Mouse (Mus musculus) CH12.LX (cell line): ENCODE data around the gene Appl2. TPM values are rescaled to one million over a fixed set of nuclear protein-coding genes. Genes with fewer than 3 reads are reported as not detected.

Experiments used
- DNase-seq: peaks from one replicate; pipeline ENCODE4 v3.0.0-alpha.2; 2013; ENCODE audit errors: extremely low read depth
- H3K27ac ChIP-seq: 2 replicates; pipeline ENCODE4 v1.5.1; 2012; ENCODE audit warnings: low read depth, mild to moderate bottlenecking, control low read depth, moderate library complexity; ENCODE audit not compliant: insufficient read depth
- H3K27me3 ChIP-seq: replicated peaks from 2 replicates; pipeline ENCODE3; 2012; ENCODE audit warnings: inconsistent platforms
- H3K36me3 ChIP-seq, 2 experiments: replicated peaks in 1 of 2; 2 replicates each; pipeline versions ENCODE3 to v1.6.1; 2012; ENCODE audit warnings: inconsistent platforms in 1 of 2, low read length in 1 of 2, mild to moderate bottlenecking in 1 of 2, mixed read lengths in 1 of 2, moderate library complexity in 1 of 2; ENCODE audit not compliant: control insufficient read depth in 1 of 2, insufficient read depth in 1 of 2
- H3K4me1 ChIP-seq, 2 experiments: 2 replicates each; pipeline ENCODE4 v1.6.1; 2012; ENCODE audit warnings: inconsistent platforms in 1 of 2, moderate library complexity in 1 of 2; ENCODE audit not compliant: insufficient read depth in 2 of 2, control insufficient read depth in 1 of 2
- H3K4me2 ChIP-seq: 2 replicates; pipeline ENCODE4 v1.6.1; 2012; ENCODE audit warnings: low read depth, mild to moderate bottlenecking, control low read depth; ENCODE audit not compliant: poor library complexity, insufficient read depth, severe bottlenecking
- H3K4me3 ChIP-seq, 3 experiments: fragments of 150-350 bp in 1 of 3; sonication (generic) in 1 of 3; replicated peaks in 1 of 3; 2 replicates each; pipeline versions ENCODE3 to v1.5.1; 2011 to 2012; ENCODE audit warnings: low read depth in 2 of 3, low read length in 2 of 3, mild to moderate bottlenecking in 2 of 3, moderate library complexity in 2 of 3, control low read depth in 1 of 3, improper control_type of control experiment in 1 of 3, inconsistent platforms in 1 of 3, mixed read lengths in 1 of 3; ENCODE audit not compliant: poor library complexity in 1 of 3
- H3K79me2 ChIP-seq: replicated peaks from 2 replicates; pipeline ENCODE4 v1.6.1; 2012; ENCODE audit warnings: mild to moderate bottlenecking, moderate library complexity; ENCODE audit not compliant: control insufficient read depth, poor library complexity, insufficient read depth, severe bottlenecking; ENCODE audit errors: extremely low read depth
- H3K9ac ChIP-seq: 2 replicates; pipeline ENCODE4 v1.6.1; 2012; ENCODE audit warnings: low read depth, mild to moderate bottlenecking, control low read depth, moderate library complexity; ENCODE audit not compliant: insufficient read depth
- H3K9me3 ChIP-seq: replicated peaks from 2 replicates; pipeline ENCODE3; 2012; ENCODE audit warnings: low read length, inconsistent platforms, mixed read lengths
- BHLHE40 ChIP-seq: IDR thresholded peaks from 2 replicates; pipeline ENCODE4 v1.6.1; 2011; ENCODE audit warnings: mild to moderate bottlenecking, low read depth, low read length, improper control_type of control experiment
- CHD1 ChIP-seq: IDR thresholded peaks from 2 replicates; pipeline ENCODE4 v1.6.1; 2012; ENCODE audit warnings: low read depth, low read length, improper control_type of control experiment, inconsistent platforms
- CTCF ChIP-seq, 2 experiments: IDR thresholded peaks in 1 of 2; conservative IDR thresholded peaks in 1 of 2; 2 replicates each; pipeline ENCODE4 v1.5.1; 2011 to 2012; ENCODE audit warnings: low read depth in 2 of 2, low read length in 2 of 2, improper control_type of control experiment in 1 of 2, inconsistent platforms in 1 of 2, mild to moderate bottlenecking in 1 of 2, moderate library complexity in 1 of 2
- EP300 ChIP-seq: IDR thresholded peaks from 2 replicates; pipeline ENCODE4 v1.6.1; 2011; ENCODE audit warnings: low read length, improper control_type of control experiment
- GABPA ChIP-seq: IDR thresholded peaks from 2 replicates; pipeline ENCODE4 v1.6.1; 2012; ENCODE audit warnings: low read depth, low read length, improper control_type of control experiment, inconsistent platforms; ENCODE audit not compliant: insufficient replicate concordance
- HCFC1 ChIP-seq: IDR thresholded peaks from 2 replicates; pipeline ENCODE4 v1.6.1; 2012; ENCODE audit warnings: low read depth, mild to moderate bottlenecking, inconsistent platforms, low read length, improper control_type of control experiment
- IRF4 ChIP-seq: IDR thresholded peaks from 2 replicates; pipeline ENCODE4 v1.6.1; 2014; ENCODE audit warnings: low read depth, mild to moderate bottlenecking, inconsistent platforms, low read length, improper control_type of control experiment
- JUN ChIP-seq: IDR thresholded peaks from 2 replicates; pipeline ENCODE4 v1.6.1; 2011; ENCODE audit warnings: low read depth, mild to moderate bottlenecking, low read length, improper control_type of control experiment, moderate library complexity; ENCODE audit not compliant: insufficient read depth
- JUND ChIP-seq: conservative IDR thresholded peaks from 2 replicates; pipeline ENCODE4 v1.6.1; 2011; ENCODE audit warnings: low read depth, low read length, improper control_type of control experiment
- KAT2A ChIP-seq: IDR thresholded peaks from 2 replicates; pipeline ENCODE4 v1.6.1; 2012; ENCODE audit warnings: low read length, improper control_type of control experiment, inconsistent platforms; ENCODE audit not compliant: insufficient replicate concordance
- MAX ChIP-seq: IDR thresholded peaks from 2 replicates; pipeline ENCODE4 v1.6.1; 2011; ENCODE audit warnings: low read length, improper control_type of control experiment
- MAZ ChIP-seq: IDR thresholded peaks from 2 replicates; pipeline ENCODE4 v1.6.1; 2012; ENCODE audit warnings: low read depth, mild to moderate bottlenecking, inconsistent platforms, low read length, improper control_type of control experiment, moderate library complexity
- MEF2A ChIP-seq: IDR thresholded peaks from 2 replicates; pipeline ENCODE4 v1.6.1; 2014; ENCODE audit warnings: low read depth, mild to moderate bottlenecking, inconsistent platforms, low read length, improper control_type of control experiment, borderline replicate concordance
- MXI1 ChIP-seq: IDR thresholded peaks from 2 replicates; pipeline ENCODE4 v1.6.1; 2011; ENCODE audit warnings: mild to moderate bottlenecking, low read depth, low read length, improper control_type of control experiment
- MYC ChIP-seq: IDR thresholded peaks from 2 replicates; pipeline ENCODE4 v1.6.1; 2011; ENCODE audit warnings: low read depth, mild to moderate bottlenecking, improper control_type of control experiment, low read length
- PAX5 ChIP-seq: IDR thresholded peaks from 2 replicates; pipeline ENCODE4 v1.6.1; 2012; ENCODE audit warnings: low read length, inconsistent platforms, mixed read lengths
- POLR2A ChIP-seq: IDR thresholded peaks from 2 replicates; pipeline ENCODE4 v1.6.1; 2011; ENCODE audit warnings: low read depth, mild to moderate bottlenecking, improper control_type of control experiment, low read length
- POLR2AphosphoS2 ChIP-seq: IDR thresholded peaks from 2 replicates; pipeline ENCODE4 v1.6.1; 2011; ENCODE audit warnings: low read depth, low read length, improper control_type of control experiment
- RAD21 ChIP-seq: IDR thresholded peaks from 2 replicates; pipeline ENCODE4 v1.6.1; 2011; ENCODE audit warnings: low read depth, mild to moderate bottlenecking, low read length, improper control_type of control experiment, moderate library complexity
- RCOR1 ChIP-seq: conservative IDR thresholded peaks from 2 replicates; pipeline ENCODE4 v1.6.1; 2012; ENCODE audit warnings: low read depth, mild to moderate bottlenecking, inconsistent platforms, low read length, improper control_type of control experiment
- SIN3A ChIP-seq: IDR thresholded peaks from 2 replicates; pipeline ENCODE4 v1.6.1; 2012; ENCODE audit warnings: low read length, improper control_type of control experiment, inconsistent platforms
- SMC3 ChIP-seq: IDR thresholded peaks from 2 replicates; pipeline ENCODE4 v1.6.1; 2011; ENCODE audit warnings: low read depth, low read length, improper control_type of control experiment
- TBP ChIP-seq: conservative IDR thresholded peaks from 2 replicates; pipeline ENCODE4 v1.6.1; 2011; ENCODE audit warnings: low read depth, low read length, improper control_type of control experiment
- UBTF ChIP-seq: IDR thresholded peaks from 2 replicates; pipeline ENCODE4 v1.6.1; 2012; ENCODE audit warnings: low read depth, mild to moderate bottlenecking, inconsistent platforms, low read length, improper control_type of control experiment, moderate library complexity
- USF1 ChIP-seq: IDR thresholded peaks from 2 replicates; pipeline ENCODE4 v1.6.1; 2014; ENCODE audit warnings: low read depth, mild to moderate bottlenecking, inconsistent platforms, low read length, improper control_type of control experiment
- USF2 ChIP-seq: conservative IDR thresholded peaks from 2 replicates; pipeline ENCODE4 v1.6.1; 2011; ENCODE audit warnings: low read depth, low read length, improper control_type of control experiment
- ZC3H11A ChIP-seq: IDR thresholded peaks from 2 replicates; pipeline ENCODE4 v1.6.1; 2012; ENCODE audit warnings: low read depth, mild to moderate bottlenecking, inconsistent platforms, low read length, improper control_type of control experiment
- ZKSCAN1 ChIP-seq: IDR thresholded peaks from 2 replicates; pipeline ENCODE4 v1.6.1; 2012; ENCODE audit warnings: low read depth, inconsistent platforms, low read length, improper control_type of control experiment, borderline replicate concordance
- ZMIZ1 ChIP-seq: IDR thresholded peaks from 2 replicates; pipeline ENCODE4 v1.6.1; 2012; ENCODE audit warnings: low read depth, mild to moderate bottlenecking, inconsistent platforms, low read length, improper control_type of control experiment
- dilution Hi-C: fragments of 300-500 bp; cut with MboI; formaldehyde crosslinking; loops from 2 replicates; pipeline ENCODE4 v1.14.3; 2020; ENCODE audit warnings: low sequenced_read_pairs; ENCODE audit not compliant: extremely low pct_unique_long_range_greater_than_20kb, extremely low pct_ligation_motif_present
- in situ Hi-C: fragments of 300-500 bp; cut with MboI; formaldehyde crosslinking; loops from 3 replicates; pipeline ENCODE4 v1.14.3; 2019; ENCODE audit warnings: low sequenced_read_pairs, low pct_ligation_motif_present, low pct_unique_long_range_greater_than_20kb, mixed read lengths
- polyA plus RNA-seq: library from polyadenylated mRNA; unstranded; fragments of >175 nt; gene quantifications from 2 replicates; pipeline ENCODE4 v1.2.1, GENCODE M21; 2012; ENCODE audit warnings: low read depth; ENCODE audit not compliant: insufficient read length
- total RNA-seq, 2 experiments: library from RNA; depleted of rRNA; stranded (reverse); fragments of 300-350 nt in 1 of 2; fragments of >200 nt in 1 of 2; gene quantifications; 2 replicates each; pipeline ENCODE4 v1.2.3; 2012 to 2014

Gene Appl2
- total and polyA plus RNA-seq, 3 experiments = 11.9 to 15.8 (median 13.5) TPM

DNA sequence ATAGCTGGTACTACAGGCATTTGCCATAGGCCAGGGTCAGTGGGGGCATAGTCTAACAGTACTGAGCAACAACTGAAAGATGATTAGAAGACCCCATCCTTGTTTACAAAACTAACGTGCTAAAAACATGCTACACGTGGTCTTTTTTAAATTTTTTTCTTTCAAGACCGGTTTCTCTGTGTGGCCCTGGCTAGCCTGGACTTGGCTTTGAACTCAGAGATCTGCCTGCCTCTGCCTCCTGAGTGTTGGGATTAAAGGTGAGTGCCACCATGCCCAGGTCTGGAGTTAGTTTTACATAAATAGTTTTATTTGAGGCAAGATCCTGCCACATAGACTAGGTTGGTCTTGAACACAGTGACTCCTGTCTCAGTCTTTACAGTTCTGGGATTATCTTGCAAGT lies 41.4 kb downstream of the Appl2 start:
- H3K4me3 ChIP-seq = no peak overlapping the region
- peaks cover 47 to 85% of the 10 kb centered on the region in 2 experiments for H3K36me3 ChIP-seq
- dilution Hi-C loops (no loop called here), in situ Hi-C loops (no loop called here)
- no peaks in the 10 kb centered on the region for H3K4me1 ChIP-seq
- TF ChIP-seq MXI1 = no peak
- TF ChIP-seq POLR2A = no peak
- no peak for TF ChIP-seq GABPA
- TF ChIP-seq SMC3 = no peak
- TF ChIP-seq ZMIZ1 = no peak
- TF ChIP-seq MEF2A = no peak
- TF ChIP-seq PAX5 = no peak
- TF ChIP-seq RCOR1 = no peak
- no peak for TF ChIP-seq TBP
- TF ChIP-seq BHLHE40 = no peak
- no peak for TF ChIP-seq ZKSCAN1
- TF ChIP-seq CHD1 = no peak
- TF ChIP-seq IRF4 = no peak
- TF ChIP-seq JUN = no peak
- TF ChIP-seq ZC3H11A = no peak
- TF ChIP-seq MAX = no peak
- no peak for TF ChIP-seq UBTF
- no peak for TF ChIP-seq EP300
- no peak for TF ChIP-seq USF1
- TF ChIP-seq RAD21 = no peak
- DNase-seq = no peak
- no peaks in the 10 kb centered on the region for H3K79me2 ChIP-seq
- no peaks in the 10 kb centered on the region for H3K9me3 ChIP-seq
- no peaks in the 10 kb centered on the region for H3K27me3 ChIP-seq
- H3K4me2 ChIP-seq = no peak overlapping the region
- no peak overlapping the region for H3K9ac ChIP-seq
- no peak overlapping the region for H3K27ac ChIP-seq

- no peak for DNase-seq
- H3K27me3 ChIP-seq = no peaks in the 10 kb centered on the region
- H3K9me3 ChIP-seq = no peaks in the 10 kb centered on the region
- H3K4me3 ChIP-seq = no peak overlapping the region
- in situ Hi-C loops (no loop called here), dilution Hi-C loops (no loop called here)
- H3K79me2 ChIP-seq = no peaks in the 10 kb centered on the region
- no peak for TF ChIP-seq RAD21
- TF ChIP-seq PAX5 = no peak
- TF ChIP-seq EP300 = no peak
- no peak for TF ChIP-seq SIN3A
- no peak for TF ChIP-seq KAT2A
- no peak for TF ChIP-seq HCFC1
- TF ChIP-seq JUND = no peak
- TF ChIP-seq MAZ = no peak
- no peak for TF ChIP-seq MXI1
- no peak for TF ChIP-seq POLR2AphosphoS2
- TF ChIP-seq USF1 = no peak
- no peak for TF ChIP-seq CTCF (conservative IDR thresholded peaks at IDR 0.05 in 1 of 2, IDR thresholded peaks at IDR 0.05 in 1 of 2; ENCODE audit: low read depth in 2 of 2, low read length in 2 of 2)
- TF ChIP-seq MYC = no peak
- no peak for TF ChIP-seq UBTF
- no peak for TF ChIP-seq USF2
- no peak for TF ChIP-seq ZMIZ1
- TF ChIP-seq ZKSCAN1 = no peak
- TF ChIP-seq ZC3H11A = no peak
- TF ChIP-seq TBP = no peak
- TF ChIP-seq BHLHE40 = no peak
- H3K4me2 ChIP-seq = no peak overlapping the region
- peaks cover 49 to 85% of the 10 kb centered on the region in 2 experiments for H3K36me3 ChIP-seq
- no peaks in the 10 kb centered on the region for H3K4me1 ChIP-seq
- no peak overlapping the region for H3K27ac ChIP-seq
- no peak overlapping the region for H3K9ac ChIP-seq
Observed at GRCm38 (mm10) chr10:83605637-83606183, 42.8 kb downstream of the Appl2 start.
